Mouse (Mus musculus): ENCODE data around the gene Slc47a1. TPM values are rescaled to one million over a fixed set of nuclear protein-coding genes. Genes with fewer than 3 reads are reported as not detected.
A peak's percentile ranks its signal among the peaks of the same experiment; 100 is the strongest.
"Not testable (repeated sequence)": the region's sequence is repeated elsewhere in the genome, so short reads cannot be mapped to it uniquely, and the experiment has no call there.

The Slc47a1 gene
- polyA plus RNA-seq, 1 experiment from 2014 or later, result 0.16 TPM

- H3K4me3 ChIP-seq (ENCODE audit: low read depth, low read length), result no peak overlapping the region
- H3K27ac ChIP-seq (ENCODE audit: low read depth, low read length), result no peak overlapping the region
- WGBS, result 0% methylated on average over 1 of the region's 1 CpGs
- ATAC-seq (ENCODE audit: low FRiP score) (no peak), DNase-seq (ENCODE audit: low spot score, missing footprints) (peak; percentile 99)
- H3K27me3 ChIP-seq (ENCODE audit: control insufficient read depth, insufficient read depth, low read length), result no peaks in the 10 kb centered on the region
- no peak overlapping the region for H3K9ac ChIP-seq (ENCODE audit: low read length)
- no peaks in the 10 kb centered on the region for H3K9me3 ChIP-seq (ENCODE audit: control insufficient read depth, low read length)
- H3K4me2 ChIP-seq, result no peak overlapping the region
- no peaks in the 10 kb centered on the region for H3K36me3 ChIP-seq (ENCODE audit: control insufficient read depth, insufficient read depth, low read length)
- H3K4me1 ChIP-seq (ENCODE audit: control insufficient read depth, insufficient read depth, low read length), result no peaks in the 10 kb centered on the region; the same call in 1 of the 2 replicates
These were observed 32.0 kb upstream of the Slc47a1 start for GRCm38 (mm10) chr11:61410129-61410528.

- Histone ChIP-seq H3K9me3 (ENCODE audit: control insufficient read depth, low read length) (no peaks in the 10 kb centered on the region), H3K27me3 (ENCODE audit: control insufficient read depth, insufficient read depth, low read length) (no peaks in the 10 kb centered on the region), H3K36me3 (ENCODE audit: control insufficient read depth, insufficient read depth, low read length) (no peaks in the 10 kb centered on the region), H3K4me1 (ENCODE audit: control insufficient read depth, insufficient read depth, low read length) (no peaks in the 10 kb centered on the region; the same call in 1 of the 2 replicates), H3K4me2 (peak overlapping the region; percentile 41), H3K27ac (ENCODE audit: low read depth, low read length) (no peak overlapping the region), H3K4me3 (ENCODE audit: low read depth, low read length) (peak overlapping the region; percentile 75), H3K9ac (ENCODE audit: low read length) (no peak overlapping the region)
- WGBS, result 28% methylated on average over 3 of the region's 3 CpGs
- ATAC-seq (ENCODE audit: low FRiP score) (no peak), DNase-seq (ENCODE audit: low spot score, missing footprints) (no peak)
These were observed 30.9 kb upstream of the Slc47a1 start for GRCm38 (mm10) chr11:61409051-61409450.

GRCm38 (mm10) chr11:61408184-61409027 lies 30.3 kb upstream of the Slc47a1 start:
- Histone ChIP-seq H3K9me3 (ENCODE audit: control insufficient read depth, low read length) (no peaks in the 10 kb centered on the region), H3K36me3 (ENCODE audit: control insufficient read depth, insufficient read depth, low read length) (no peaks in the 10 kb centered on the region), H3K4me3 (ENCODE audit: low read depth, low read length) (peak overlapping the region; percentile 75), H3K4me1 (ENCODE audit: control insufficient read depth, insufficient read depth, low read length) (no peaks in the 10 kb centered on the region; the same call in 1 of the 2 replicates), H3K27me3 (ENCODE audit: control insufficient read depth, insufficient read depth, low read length) (no peaks in the 10 kb centered on the region), H3K9ac (ENCODE audit: low read length) (peak overlapping the region; percentile 83), H3K27ac (ENCODE audit: low read depth, low read length) (peak overlapping the region; percentile 95), H3K4me2 (peak overlapping the region; percentile 41)
- DNase-seq (ENCODE audit: low spot score, missing footprints), result peak; percentile 94
- ATAC-seq (ENCODE audit: low FRiP score), result peak; percentile 95
- WGBS, result 1% methylated on average over 64 of the region's 64 CpGs

- ATAC-seq (ENCODE audit: low FRiP score) (peak; percentile 90), DNase-seq (ENCODE audit: low spot score, missing footprints) (peak; percentile 100)
- no peaks in the 10 kb centered on the region for H3K27me3 ChIP-seq (ENCODE audit: control insufficient read depth, insufficient read depth, low read length)
- no peaks in the 10 kb centered on the region; the same call in 1 of the 2 replicates for H3K4me1 ChIP-seq (ENCODE audit: control insufficient read depth, insufficient read depth, low read length)
- H3K9me3 ChIP-seq (ENCODE audit: control insufficient read depth, low read length), result no peaks in the 10 kb centered on the region
- WGBS, result under 1% methylated on average over 39 of the region's 39 CpGs
- no peaks in the 10 kb centered on the region for H3K36me3 ChIP-seq (ENCODE audit: control insufficient read depth, insufficient read depth, low read length)
- peak overlapping the region; percentile 83 for H3K9ac ChIP-seq (ENCODE audit: low read length)
- peak overlapping the region; percentile 41 for H3K4me2 ChIP-seq
- peak overlapping the region; percentile 75 for H3K4me3 ChIP-seq (ENCODE audit: low read depth, low read length)
- peak overlapping the region; percentile 95 for H3K27ac ChIP-seq (ENCODE audit: low read depth, low read length)
These were observed 29.6 kb upstream of the Slc47a1 start for GRCm38 (mm10) chr11:61407638-61408183.

GRCm38 (mm10) chr11:61401794-61402193 lies 23.6 kb upstream of the Slc47a1 start:
- DNase-seq (ENCODE audit: low spot score, missing footprints), result no peak
- H3K27ac ChIP-seq (ENCODE audit: low read depth, low read length), result no peak overlapping the region
- H3K9me3 ChIP-seq (ENCODE audit: control insufficient read depth, low read length), result no peaks in the 10 kb centered on the region
- ATAC-seq (ENCODE audit: low FRiP score), result no peak
- no peaks in the 10 kb centered on the region for H3K36me3 ChIP-seq (ENCODE audit: control insufficient read depth, insufficient read depth, low read length)
- H3K4me3 ChIP-seq (ENCODE audit: low read depth, low read length), result no peak overlapping the region
- H3K9ac ChIP-seq (ENCODE audit: low read length), result no peak overlapping the region
- H3K4me1 ChIP-seq (ENCODE audit: control insufficient read depth, insufficient read depth, low read length), result no peaks in the 10 kb centered on the region
- no peaks in the 10 kb centered on the region for H3K27me3 ChIP-seq (ENCODE audit: control insufficient read depth, insufficient read depth, low read length)
- H3K4me2 ChIP-seq, result no peak overlapping the region
- WGBS, result 81% methylated on average over 4 of the region's 4 CpGs

DNA sequence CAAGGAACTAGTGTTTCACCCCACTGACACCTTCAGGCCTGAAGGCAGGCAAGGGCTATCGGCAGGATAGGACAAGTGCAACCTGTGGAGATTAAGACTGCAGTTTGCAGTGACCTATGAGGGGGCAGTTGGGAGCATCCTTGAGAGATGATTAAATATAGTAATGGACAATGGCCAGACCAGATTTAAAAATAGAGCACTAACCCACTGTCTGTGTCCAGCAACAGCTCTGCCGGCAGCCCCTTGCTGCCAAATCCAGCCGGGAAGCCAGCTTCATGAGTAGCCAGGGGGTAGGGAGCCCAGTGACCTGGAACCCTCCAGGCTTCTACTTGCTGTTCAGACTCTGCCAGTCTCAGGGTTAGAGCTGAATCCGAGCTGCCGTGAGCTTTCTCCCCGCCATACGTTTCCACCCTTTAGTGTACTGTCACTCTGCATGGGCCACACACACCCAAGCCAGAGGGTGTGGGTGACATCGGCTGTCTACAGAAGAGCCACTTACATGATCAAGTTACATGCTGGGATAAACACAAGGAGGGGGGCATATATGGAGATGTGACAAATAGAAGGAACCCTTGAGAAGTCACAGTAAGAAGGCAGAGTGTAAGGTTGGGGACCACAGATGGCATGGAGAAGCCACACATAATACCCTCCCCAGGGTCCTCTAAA lies 22.7 kb upstream of the Slc47a1 start:
- ATAC-seq (ENCODE audit: low FRiP score) (no peak), DNase-seq (ENCODE audit: low spot score, missing footprints) (no peak)
- Histone ChIP-seq H3K27ac (ENCODE audit: low read depth, low read length) (no peak overlapping the region), H3K4me2 (no peak overlapping the region), H3K36me3 (ENCODE audit: control insufficient read depth, insufficient read depth, low read length) (no peaks in the 10 kb centered on the region), H3K4me3 (ENCODE audit: low read depth, low read length) (no peak overlapping the region), H3K27me3 (ENCODE audit: control insufficient read depth, insufficient read depth, low read length) (no peaks in the 10 kb centered on the region), H3K4me1 (ENCODE audit: control insufficient read depth, insufficient read depth, low read length) (no peaks in the 10 kb centered on the region), H3K9me3 (ENCODE audit: control insufficient read depth, low read length) (no peaks in the 10 kb centered on the region), H3K9ac (ENCODE audit: low read length) (no peak overlapping the region)
- 89% methylated on average over 8 of the region's 8 CpGs for WGBS

GRCm38 (mm10) chr11:61397423-61398043 lies 19.4 kb upstream of the Slc47a1 start:
- not testable (repeated sequence) for H3K36me3 ChIP-seq (ENCODE audit: control insufficient read depth, insufficient read depth, low read length); H3K9ac ChIP-seq (ENCODE audit: low read length); H3K4me1 ChIP-seq (ENCODE audit: control insufficient read depth, insufficient read depth, low read length); H3K4me3 ChIP-seq (ENCODE audit: low read depth, low read length); H3K4me2 ChIP-seq; ATAC-seq (ENCODE audit: low FRiP score); DNase-seq (ENCODE audit: low spot score, missing footprints); H3K9me3 ChIP-seq (ENCODE audit: control insufficient read depth, low read length); H3K27ac ChIP-seq (ENCODE audit: low read depth, low read length); H3K27me3 ChIP-seq (ENCODE audit: control insufficient read depth, insufficient read depth, low read length)
- WGBS, result 94% methylated on average over 18 of the region's 18 CpGs

GRCm38 (mm10) chr11:61388936-61389335 lies 10.8 kb upstream of the Slc47a1 start:
- no peak for ATAC-seq (ENCODE audit: low FRiP score)
- Histone ChIP-seq H3K9ac (ENCODE audit: low read length) (no peak overlapping the region), H3K4me3 (ENCODE audit: low read depth, low read length) (no peak overlapping the region), H3K27ac (ENCODE audit: low read depth, low read length) (no peak overlapping the region), H3K36me3 (ENCODE audit: control insufficient read depth, insufficient read depth, low read length) (no peaks in the 10 kb centered on the region), H3K9me3 (ENCODE audit: control insufficient read depth, low read length) (no peaks in the 10 kb centered on the region), H3K27me3 (ENCODE audit: control insufficient read depth, insufficient read depth, low read length) (no peaks in the 10 kb centered on the region), H3K4me1 (ENCODE audit: control insufficient read depth, insufficient read depth, low read length) (no peaks in the 10 kb centered on the region), H3K4me2 (no peak overlapping the region)
- WGBS, result 77% methylated on average over 4 of the region's 4 CpGs
- no peak for DNase-seq (ENCODE audit: low spot score, missing footprints)

Measured in midbrain, embryonic 11.5 days (tissue).